Mouse (Mus musculus) adrenal gland, adult 8-10 months (tissue): ENCODE results near the gene Gtpbp3. TPM values are rescaled to one million over a fixed set of nuclear protein-coding genes. Genes with fewer than 3 reads are reported as not detected.
"Not testable (repeated sequence)": the region's sequence is repeated elsewhere in the genome, so short reads cannot be mapped to it uniquely, and the experiment has no call there.

Source experiments
- DNase-seq: peaks from one replicate; pipeline ENCODE4 v3.0.0; 2022
- total RNA-seq, 4 experiments: library from RNA; stranded (reverse); gene quantifications; 2 replicates each; pipeline ENCODE4 v1.2.4; 2022

Gtpbp3 gene
- total RNA-seq, 4 experiments from 2014 or later = 23.1 to 32.0 (median 29.0) TPM

- DNase-seq = no peak
Measured at GRCm38 (mm10) chr8:71497881-71498501, 10.1 kb downstream of the Gtpbp3 start.

GRCm38 (mm10) chr8:71498816-71499690 is 11.2 kb downstream of the Gtpbp3 start:
- DNase-seq = no peak

- no peak for DNase-seq
Measured at GRCm38 (mm10) chr8:71504349-71504748, 16.4 kb downstream of the Gtpbp3 start.

- DNase-seq = no peak
Measured at GRCm38 (mm10) chr8:71505326-71505725, 17.4 kb downstream of the Gtpbp3 start.

GRCm38 (mm10) chr8:71505979-71506378 is 18.1 kb downstream of the Gtpbp3 start:
- no peak for DNase-seq

- DNase-seq = peak; percentile 61
Measured at GRCm38 (mm10) chr8:71507589-71508104, 19.7 kb downstream of the Gtpbp3 start.

- no peak for DNase-seq
Measured at GRCm38 (mm10) chr8:71509316-71509715, 21.4 kb downstream of the Gtpbp3 start.

GRCm38 (mm10) chr8:71511644-71512043 is 23.7 kb downstream of the Gtpbp3 start, which contains the start of gene Plvap:
Gene Plvap, minus strand, starts transcription at chr8:71511752.
- DNase-seq = no peak

- no peak for DNase-seq
Measured at GRCm38 (mm10) chr8:71513018-71513754, 25.3 kb downstream of the Gtpbp3 start.

- no peak for DNase-seq
Measured at GRCm38 (mm10) chr8:71515043-71515442, 27.1 kb downstream of the Gtpbp3 start.

- no peak for DNase-seq
Measured at GRCm38 (mm10) chr8:71516786-71517185, 28.9 kb downstream of the Gtpbp3 start.

GRCm38 (mm10) chr8:71519037-71519825 is 31.3 kb downstream of the Gtpbp3 start:
- not testable (repeated sequence) for DNase-seq

GRCm38 (mm10) chr8:71521634-71522033 is 33.7 kb downstream of the Gtpbp3 start:
- peak; percentile 89 for DNase-seq

GRCm38 (mm10) chr8:71525226-71526050 is 37.5 kb downstream of the Gtpbp3 start, which contains the start of gene Ccdc194:
Gene Ccdc194, minus strand, starts transcription at chr8:71525711.
- no peak for DNase-seq

- DNase-seq = no peak
Measured at GRCm38 (mm10) chr8:71526272-71526671, 38.4 kb downstream of the Gtpbp3 start.

GRCm38 (mm10) chr8:71527162-71527870 is 39.4 kb downstream of the Gtpbp3 start:
- no peak for DNase-seq

- DNase-seq = no peak
Measured at GRCm38 (mm10) chr8:71528362-71529073, 40.6 kb downstream of the Gtpbp3 start.

GRCm38 (mm10) chr8:71530735-71531467 is 43.0 kb downstream of the Gtpbp3 start:
- DNase-seq = not testable (repeated sequence)
